Mouse (Mus musculus): ENCODE results near the gene Litaf.

GRCm38 (mm10) chr16:11064742-11065141 lies 1.2 kb downstream of the Litaf start:
- no peak for TF ChIP-seq CTCF (IDR thresholded peaks at IDR 0.05; ENCODE audit: low read depth, low read length)
- no peak for TF ChIP-seq POLR2A (IDR thresholded peaks at IDR 0.05; ENCODE audit: borderline replicate concordance, low read depth, low read length)

Data from bone marrow macrophage, adult 2 months (primary cell).